Mouse (Mus musculus) embryonic facial prominence, embryonic 13.5 days (tissue): ENCODE results near the gene Snx8. TPM values are rescaled to one million over a fixed set of nuclear protein-coding genes. Genes with fewer than 3 reads are reported as not detected.

Experiments used
- ATAC-seq: fragments of 200-750 bp; cut with Nextera tagmentation; 2 replicates; pipeline ENCODE4 v1.8.0; 2017; ENCODE audit warnings: low read depth; ENCODE audit not compliant: insufficient number of reproducible peaks, insufficient read depth, low FRiP score, low TSS enrichment
- H3K27ac ChIP-seq: fragments of 300-500 bp; sonication (generic); 2 replicates; pipeline ENCODE4 v1.5.1; 2015; ENCODE audit warnings: moderate library complexity, mild to moderate bottlenecking, inconsistent platforms
- H3K27me3 ChIP-seq: fragments of 300-500 bp; sonication (generic); 2 replicates; pipeline ENCODE4 v1.6.1; 2015; ENCODE audit warnings: mild to moderate bottlenecking, inconsistent platforms
- H3K36me3 ChIP-seq: fragments of 300-500 bp; sonication (generic); 2 replicates; pipeline ENCODE4 v1.6.1; 2015; ENCODE audit warnings: mild to moderate bottlenecking, inconsistent platforms
- H3K4me1 ChIP-seq: fragments of 300-500 bp; sonication (generic); 2 replicates; pipeline ENCODE4 v1.6.1; 2015; ENCODE audit warnings: inconsistent platforms
- H3K4me2 ChIP-seq: fragments of 300-500 bp; sonication (generic); 2 replicates; pipeline ENCODE4 v1.6.1; 2015; ENCODE audit warnings: moderate library complexity, mild to moderate bottlenecking, inconsistent platforms
- H3K4me3 ChIP-seq: fragments of 300-500 bp; sonication (generic); 2 replicates; pipeline ENCODE4 v1.5.1; 2015; ENCODE audit warnings: mild to moderate bottlenecking, inconsistent platforms
- H3K9ac ChIP-seq: fragments of 300-500 bp; sonication (generic); 2 replicates; pipeline ENCODE4 v1.6.1; 2015; ENCODE audit warnings: mild to moderate bottlenecking, inconsistent platforms
- H3K9me3 ChIP-seq: fragments of 300-500 bp; sonication (generic); 2 replicates; pipeline ENCODE4 v1.6.1; 2016; ENCODE audit warnings: inconsistent platforms
- WGBS: fragments of 180-500 bp; shearing (Covaris S2); methylation state at CpG from one replicate; pipeline ENCODE4 v1.1.7; 2015; ENCODE audit warnings: mixed read lengths; 5-methylcytosine and 5-hydroxymethylcytosine counted together
- polyA plus RNA-seq: library from polyadenylated mRNA; unstranded; fragments of >200 nt; fragmentation: Nextera tagmentation; extraction: Ambion mirVana; gene quantifications from 2 replicates; pipeline ENCODE4 v1.2.1, GENCODE M21; 2015

Gene Snx8
- 19.0 and 19.7 TPM in 2 replicates for polyA plus RNA-seq

- peak within 1 kb of the TSS; percentile 81 for H3K9ac ChIP-seq
- no peaks in the 10 kb centered on the region for H3K9me3 ChIP-seq
- no peaks in the 10 kb centered on the region for H3K27me3 ChIP-seq
- H3K36me3 ChIP-seq, result no peaks in the 10 kb centered on the region
- H3K27ac ChIP-seq, result peak within 1 kb of the TSS; percentile 11; the same call in 1 of the 2 replicates
- peak within 1 kb of the TSS; percentile 75 for H3K4me3 ChIP-seq
- H3K4me2 ChIP-seq, result peak within 1 kb of the TSS; percentile 95
- WGBS, result under 1% methylated on average over 63 of the region's 63 CpGs
- peak; percentile 92 for ATAC-seq
- H3K4me1 ChIP-seq, result peaks cover 31% of the 10 kb centered on the region
These were observed at the start of gene Snx8 for GRCm38 (mm10) chr5:140388588-140389576. Gene Snx8 (minus strand): TSS chr5:140389262.

GRCm38 (mm10) chr5:140425016-140425783 lies 36.1 kb upstream of the Snx8 start:
- Histone ChIP-seq H3K9ac (no peak overlapping the region), H3K4me3 (no peak overlapping the region), H3K27ac (no peak overlapping the region), H3K36me3 (peaks cover 70% of the 10 kb centered on the region), H3K4me1 (peaks cover 21% of the 10 kb centered on the region), H3K27me3 (no peaks in the 10 kb centered on the region), H3K9me3 (no peaks in the 10 kb centered on the region), H3K4me2 (no peak overlapping the region)
- WGBS, result 96% methylated on average over 17 of the region's 17 CpGs
- ATAC-seq, result no peak

- Histone ChIP-seq H3K27ac (no peak overlapping the region), H3K27me3 (no peaks in the 10 kb centered on the region), H3K4me2 (peak overlapping the region; percentile 84), H3K4me1 (peaks cover 24% of the 10 kb centered on the region), H3K9ac (peak overlapping the region; percentile 97), H3K9me3 (no peaks in the 10 kb centered on the region), H3K4me3 (peak overlapping the region; percentile 100), H3K36me3 (peaks cover 25% of the 10 kb centered on the region)
- WGBS, result 62% methylated on average over 4 of the region's 4 CpGs
- no peak for ATAC-seq
These were observed 31.6 kb upstream of the Snx8 start for GRCm38 (mm10) chr5:140420616-140421015.

GRCm38 (mm10) chr5:140419442-140420080 lies 30.5 kb upstream of the Snx8 start:
- Histone ChIP-seq H3K36me3 (peaks cover 17% of the 10 kb centered on the region), H3K4me1 (peaks cover 24% of the 10 kb centered on the region), H3K9me3 (no peaks in the 10 kb centered on the region), H3K27me3 (no peaks in the 10 kb centered on the region), H3K4me2 (peak overlapping the region; percentile 84), H3K27ac (peak overlapping the region; percentile 98), H3K4me3 (peak overlapping the region; percentile 100), H3K9ac (peak overlapping the region; percentile 97)
- no peak for ATAC-seq
- under 1% methylated on average over 62 of the region's 62 CpGs for WGBS

- Histone ChIP-seq H3K9me3 (no peaks in the 10 kb centered on the region), H3K9ac (peak within 1 kb of the TSS; percentile 97), H3K36me3 (peaks cover 17% of the 10 kb centered on the region), H3K4me1 (peaks cover 24% of the 10 kb centered on the region), H3K4me2 (peak within 1 kb of the TSS; percentile 84), H3K27ac (peak within 1 kb of the TSS; percentile 98), H3K4me3 (peak within 1 kb of the TSS; percentile 100), H3K27me3 (no peaks in the 10 kb centered on the region)
- WGBS, result under 1% methylated on average over 65 of the region's 65 CpGs
- ATAC-seq, result peak; percentile 82
These were observed 29.7 kb upstream of the Snx8 start, which contains the start of gene Eif3b for GRCm38 (mm10) chr5:140418489-140419441. Gene Eif3b (plus strand): TSS chr5:140419328.

GRCm38 (mm10) chr5:140418106-140418488 lies 29.0 kb upstream of the Snx8 start:
- peak overlapping the region; percentile 100 for H3K4me3 ChIP-seq
- H3K4me1 ChIP-seq, result peaks cover 24% of the 10 kb centered on the region
- WGBS, result under 1% methylated on average over 12 of the region's 12 CpGs
- H3K9ac ChIP-seq, result peak overlapping the region; percentile 97
- peak overlapping the region; percentile 84 for H3K4me2 ChIP-seq
- peaks cover 12% of the 10 kb centered on the region for H3K36me3 ChIP-seq
- H3K9me3 ChIP-seq, result no peaks in the 10 kb centered on the region
- H3K27me3 ChIP-seq, result no peaks in the 10 kb centered on the region
- ATAC-seq, result no peak
- H3K27ac ChIP-seq, result peak overlapping the region; percentile 98

DNA sequence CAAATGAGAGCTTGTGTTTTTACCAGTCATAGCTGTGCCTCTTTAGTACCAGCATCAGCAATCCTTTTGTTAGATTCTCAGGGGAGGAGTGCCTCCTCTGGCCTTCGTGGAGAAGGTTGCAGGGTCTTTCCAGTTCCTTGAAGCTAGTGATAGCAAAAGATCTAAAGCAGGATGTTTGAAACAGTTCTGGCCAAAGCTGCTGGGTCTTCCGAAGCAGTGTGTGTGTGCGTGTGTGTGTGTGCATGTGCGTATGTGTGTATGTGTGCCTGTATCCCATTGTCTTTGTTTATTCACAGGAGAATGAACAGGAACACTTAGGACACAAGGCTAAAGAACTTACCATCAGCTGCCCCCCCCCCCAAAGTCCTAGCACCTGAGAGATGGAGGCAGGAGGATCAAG lies 25.6 kb upstream of the Snx8 start:
- H3K4me3 ChIP-seq, result no peak overlapping the region
- ATAC-seq, result no peak
- H3K36me3 ChIP-seq, result no peaks in the 10 kb centered on the region
- no peak overlapping the region for H3K4me2 ChIP-seq
- 71% methylated on average over 4 of the region's 4 CpGs for WGBS
- no peak overlapping the region for H3K27ac ChIP-seq
- H3K9ac ChIP-seq, result no peak overlapping the region
- no peaks in the 10 kb centered on the region for H3K4me1 ChIP-seq
- no peaks in the 10 kb centered on the region for H3K9me3 ChIP-seq
- H3K27me3 ChIP-seq, result no peaks in the 10 kb centered on the region

- peaks cover 3% of the 10 kb centered on the region; the same call in 1 of the 2 replicates for H3K4me1 ChIP-seq
- H3K4me3 ChIP-seq, result no peak overlapping the region
- 34% methylated on average over 8 of the region's 8 CpGs for WGBS
- H3K27me3 ChIP-seq, result no peaks in the 10 kb centered on the region
- no peaks in the 10 kb centered on the region for H3K9me3 ChIP-seq
- no peaks in the 10 kb centered on the region for H3K36me3 ChIP-seq
- ATAC-seq, result no peak
- no peak overlapping the region for H3K4me2 ChIP-seq
- H3K27ac ChIP-seq, result no peak overlapping the region
- no peak overlapping the region for H3K9ac ChIP-seq
These were observed 22.3 kb upstream of the Snx8 start for GRCm38 (mm10) chr5:140411339-140411738.

GRCm38 (mm10) chr5:140408801-140409200 lies 19.7 kb upstream of the Snx8 start:
- no peaks in the 10 kb centered on the region for H3K36me3 ChIP-seq
- ATAC-seq, result no peak
- H3K9ac ChIP-seq, result no peak overlapping the region
- H3K4me3 ChIP-seq, result no peak overlapping the region
- no peak overlapping the region for H3K27ac ChIP-seq
- H3K4me2 ChIP-seq, result no peak overlapping the region
- peaks cover 3% of the 10 kb centered on the region; the same call in 1 of the 2 replicates for H3K4me1 ChIP-seq
- H3K27me3 ChIP-seq, result no peaks in the 10 kb centered on the region
- H3K9me3 ChIP-seq, result no peaks in the 10 kb centered on the region; the same call in 1 of the 2 replicates

DNA sequence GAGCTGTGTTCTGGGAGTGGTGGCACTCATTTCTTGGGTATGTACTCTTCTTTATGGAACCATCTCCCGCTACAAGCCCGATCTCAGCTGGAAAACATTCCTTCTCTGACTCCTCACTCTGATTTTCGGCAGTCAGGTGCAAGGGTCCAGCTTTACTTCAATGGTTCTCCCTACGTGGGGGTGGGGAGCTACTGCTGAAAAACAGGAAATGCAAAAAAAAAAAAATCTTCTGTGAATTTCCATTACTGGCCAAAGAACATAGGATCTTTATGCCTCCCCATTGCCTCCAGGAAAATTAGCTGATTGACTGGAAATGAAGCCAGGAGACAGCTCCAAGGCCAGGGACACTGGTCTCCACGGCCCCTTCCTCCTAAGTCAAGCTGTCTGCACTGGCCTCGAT lies 17.6 kb upstream of the Snx8 start:
- Histone ChIP-seq H3K4me3 (no peak overlapping the region), H3K27ac (no peak overlapping the region), H3K9ac (no peak overlapping the region), H3K9me3 (no peaks in the 10 kb centered on the region; the same call in 1 of the 2 replicates), H3K4me1 (peaks cover 3% of the 10 kb centered on the region; the same call in 1 of the 2 replicates), H3K36me3 (no peaks in the 10 kb centered on the region), H3K4me2 (no peak overlapping the region), H3K27me3 (no peaks in the 10 kb centered on the region)
- no peak for ATAC-seq
- 55% methylated on average over 6 of the region's 6 CpGs for WGBS
